Mouse (Mus musculus) frontal cortex, adult 2 months (tissue): ENCODE results near the gene Tmem39b. TPM values are rescaled to one million over a fixed set of nuclear protein-coding genes. Genes with fewer than 3 reads are reported as not detected.

Experiments used
- DNase-seq, 2 experiments: peaks; one replicate each; pipeline ENCODE4 v3.0.0; 2022; ENCODE audit warnings: low spot score in 1 of 2; ENCODE audit errors: extremely low spot score in 1 of 2
- polyA plus RNA-seq: library from polyadenylated mRNA; depleted of rRNA; stranded (reverse); fragments of >200 nt; gene quantifications from 2 replicates; pipeline ENCODE4 v1.2.3, GENCODE M21; 2012

The Tmem39b gene
- polyA plus RNA-seq, 1 experiment = 19.9 TPM

- no peak for DNase-seq
Measured at GRCm38 (mm10) chr4:129684531-129684930, 12.1 kb downstream of the Tmem39b start.

DNA sequence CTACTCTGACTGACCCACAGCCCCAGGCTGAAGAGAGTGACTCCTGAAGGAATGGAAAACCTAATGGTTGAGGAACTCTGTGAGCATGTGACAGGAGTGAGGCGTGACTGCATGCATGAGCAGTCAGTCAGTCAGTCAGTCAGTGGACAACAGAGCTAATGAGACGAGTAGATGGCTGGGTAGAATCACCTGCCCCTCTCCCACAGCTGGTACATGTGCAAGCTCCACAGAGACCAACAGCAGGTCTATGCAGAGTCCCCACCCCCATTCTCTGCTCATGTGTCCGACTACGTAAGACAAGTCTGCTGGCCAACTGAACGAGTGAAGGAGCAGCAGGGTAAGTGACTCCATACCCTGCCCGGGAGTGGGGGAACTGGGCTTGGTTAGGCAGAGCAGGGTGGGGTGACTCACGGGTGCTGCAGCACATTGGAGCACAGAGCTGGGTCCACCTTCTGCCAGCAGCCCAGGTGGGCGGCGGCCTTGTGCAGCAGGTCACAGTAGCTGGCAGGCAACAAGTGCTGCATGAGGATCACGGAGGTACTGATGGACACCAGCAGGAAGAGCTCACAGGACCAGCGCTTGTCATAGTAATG lies 12.6 kb downstream of the Tmem39b start:
- DNase-seq = no peak

GRCm38 (mm10) chr4:129681837-129682236 lies 14.8 kb downstream of the Tmem39b start:
- DNase-seq = no peak

DNA sequence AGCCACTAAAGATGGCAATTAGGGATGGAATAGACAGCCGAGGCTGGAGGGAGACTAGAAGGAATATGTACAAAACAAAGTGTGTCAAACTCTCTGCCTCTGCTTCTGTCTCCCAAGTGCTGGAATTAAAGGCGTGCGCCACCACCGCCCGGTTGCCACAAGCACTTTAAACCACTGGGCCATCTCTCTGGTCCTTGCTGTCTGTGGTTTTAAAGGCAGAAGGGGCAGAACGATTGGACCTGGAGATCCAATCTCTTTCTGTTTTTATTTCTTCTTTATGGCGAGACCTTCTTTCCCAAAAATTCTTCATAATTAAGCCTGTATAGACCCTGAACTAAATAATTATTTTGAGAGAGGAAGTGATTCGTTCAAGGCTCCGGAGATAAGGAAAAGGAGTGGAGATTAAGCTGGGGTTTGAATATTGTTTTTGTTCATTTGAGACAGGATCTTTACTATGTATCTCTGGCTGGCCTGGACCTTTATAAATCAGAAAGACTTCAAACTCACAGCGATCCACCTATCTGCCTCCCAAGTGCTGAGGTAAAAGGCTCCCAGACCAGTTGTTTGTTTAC lies 23.7 kb downstream of the Tmem39b start:
- no peak for DNase-seq

GRCm38 (mm10) chr4:129672083-129672877 lies 24.4 kb downstream of the Tmem39b start, which contains the start of gene Kpna6:
Gene Kpna6 (minus strand): TSS chr4:129672767.
- peak; percentile 84 to 96 for DNase-seq

DNA sequence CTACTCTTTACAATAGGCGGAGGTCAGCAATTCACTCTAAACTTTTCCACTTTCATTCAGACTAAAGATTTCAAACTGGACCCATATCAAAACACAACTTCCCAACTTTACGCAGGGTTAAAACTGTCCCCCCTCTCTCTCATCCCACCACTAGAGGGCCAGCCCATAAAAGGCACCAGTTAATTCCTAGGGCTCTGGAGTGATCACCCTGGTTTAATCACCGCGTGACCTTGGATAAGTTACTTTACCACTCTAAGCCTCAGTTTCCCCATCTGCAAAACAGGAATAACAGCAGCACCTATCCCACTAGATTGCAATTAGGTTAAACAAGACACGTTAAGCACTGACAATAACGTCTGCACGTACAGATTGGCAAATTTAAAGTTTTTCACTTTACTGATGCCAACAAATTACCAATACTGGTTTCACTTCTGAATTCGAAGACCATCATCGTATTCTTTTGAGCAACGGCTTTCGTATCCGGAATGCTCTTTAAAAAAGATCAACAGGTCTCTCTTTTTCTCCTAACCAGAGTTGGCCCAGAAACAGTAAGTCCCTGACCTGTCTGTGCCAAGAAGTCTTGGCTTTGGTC lies 25.1 kb downstream of the Tmem39b start:
- peak in 1 of 2 experiments; percentile 65 for DNase-seq

DNA sequence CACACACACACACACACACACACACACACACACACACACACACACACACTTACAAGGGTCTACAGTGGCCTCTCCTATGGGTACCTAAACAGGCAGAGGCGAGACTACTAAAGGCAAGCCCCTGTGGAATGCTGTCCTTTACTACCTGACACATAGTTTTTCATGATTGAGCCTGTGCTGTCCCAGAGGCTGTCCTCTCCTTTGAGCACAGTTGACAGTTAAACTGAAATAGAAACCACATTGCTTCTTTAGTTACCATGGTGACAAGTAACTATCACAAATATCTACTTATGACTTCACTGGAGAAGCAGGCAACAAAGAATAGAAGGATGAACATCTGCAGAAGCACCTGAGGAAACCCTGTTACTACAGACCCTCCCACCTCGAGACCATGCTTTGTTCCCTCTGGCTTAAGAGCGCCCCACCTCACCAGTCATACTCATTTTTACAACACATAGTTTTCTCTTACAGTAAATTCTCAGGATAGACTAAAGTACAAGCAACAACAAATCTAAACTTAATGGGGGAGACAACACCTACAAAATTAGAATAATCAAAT lies 34.3 kb downstream of the Tmem39b start:
- DNase-seq = no peak

DNA sequence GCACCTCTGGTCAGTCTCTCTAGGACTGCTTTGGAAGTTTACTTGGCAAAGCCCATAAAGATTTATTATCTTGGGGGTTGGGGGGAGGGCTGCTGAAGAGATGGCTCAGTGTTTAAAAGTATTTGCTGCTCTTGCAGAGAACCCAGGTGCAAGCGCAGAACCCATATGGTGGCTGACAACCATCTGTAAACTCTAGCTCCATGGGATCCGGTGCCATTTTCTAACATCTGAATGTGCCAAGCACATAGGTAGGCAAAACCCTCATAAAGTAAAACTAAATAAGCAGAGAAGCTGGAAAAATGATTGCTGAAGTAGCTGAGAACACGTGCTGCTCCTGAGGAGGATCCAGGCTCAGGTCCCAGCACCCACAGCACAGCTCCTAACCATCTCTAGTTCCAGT lies 35.1 kb downstream of the Tmem39b start:
- DNase-seq = no peak

DNA sequence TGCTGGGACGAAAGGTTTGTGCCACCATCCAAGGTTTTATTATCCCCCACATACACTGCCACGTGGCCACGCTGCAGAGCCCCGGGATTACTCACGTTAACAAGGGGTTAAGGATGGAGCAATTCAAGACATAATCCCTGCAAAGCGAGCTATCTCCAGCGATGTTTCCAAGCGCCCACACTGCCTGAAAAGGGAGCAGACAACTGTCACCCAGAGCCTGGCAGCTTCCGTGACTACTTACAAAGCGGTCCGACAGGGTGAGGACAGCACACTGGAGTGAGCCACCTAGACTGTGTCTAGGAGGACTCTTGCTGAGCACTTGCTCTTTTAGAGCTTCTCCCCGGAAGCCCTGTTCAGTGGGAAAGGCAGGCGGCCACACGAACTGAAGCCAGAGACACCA lies 41.9 kb downstream of the Tmem39b start:
- peak in 1 of 2 experiments; percentile 48 for DNase-seq

- DNase-seq = no peak
Measured at GRCm38 (mm10) chr4:129650359-129650758, 46.3 kb downstream of the Tmem39b start.

DNA sequence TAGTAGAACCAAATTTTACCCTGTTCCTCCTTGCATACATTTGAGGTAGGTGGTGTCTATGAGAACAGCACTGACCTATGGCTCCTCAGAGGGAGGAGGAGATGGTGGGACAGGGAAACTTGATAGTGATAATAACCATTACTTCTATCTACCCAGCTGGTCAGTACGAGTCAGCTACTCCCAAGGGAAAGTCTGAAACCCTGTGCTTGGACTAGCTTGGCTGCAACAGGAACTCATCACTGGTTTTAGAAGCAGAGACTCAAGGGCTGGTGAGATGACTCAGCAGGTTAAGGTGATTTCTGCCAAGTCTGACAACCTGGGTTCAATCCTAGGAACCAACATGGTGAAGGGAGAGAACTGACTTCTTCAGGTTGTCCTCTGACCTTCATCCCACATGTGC lies 48.0 kb downstream of the Tmem39b start:
- DNase-seq = no peak

GRCm38 (mm10) chr4:129645204-129645603 lies 51.4 kb downstream of the Tmem39b start:
- DNase-seq = no peak

DNA sequence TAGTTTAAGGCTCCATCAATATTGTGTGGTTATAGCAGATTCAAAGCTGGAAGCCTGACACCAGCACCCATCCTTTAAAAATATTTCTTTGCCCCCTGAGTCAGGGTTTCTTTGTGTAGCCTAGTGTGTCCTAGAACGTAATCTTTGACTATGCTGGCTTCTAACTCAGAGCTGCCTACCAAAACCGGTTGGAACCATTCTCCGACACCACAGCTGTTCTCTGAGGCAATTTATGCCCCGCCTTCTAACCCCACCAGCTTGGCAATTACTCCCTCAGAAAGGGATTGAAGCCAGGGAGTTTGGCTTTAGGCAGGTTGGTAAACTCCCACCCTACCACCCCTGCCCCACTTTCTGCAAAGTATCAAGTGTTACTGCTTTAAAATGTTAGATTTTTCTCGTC lies 54.9 kb downstream of the Tmem39b start:
- DNase-seq = no peak

- DNase-seq = peak; percentile 96 to 98
Measured at GRCm38 (mm10) chr4:129640638-129641467, 55.8 kb downstream of the Tmem39b start, which contains the start of gene Txlna. Gene Txlna (minus strand): TSS chr4:129641065.

- no peak for DNase-seq
Measured at GRCm38 (mm10) chr4:129640101-129640637, 56.5 kb downstream of the Tmem39b start.

- no peak for DNase-seq
Measured at GRCm38 (mm10) chr4:129639221-129639620, 57.4 kb downstream of the Tmem39b start.

GRCm38 (mm10) chr4:129633852-129634251 lies 62.8 kb downstream of the Tmem39b start:
- no peak for DNase-seq

DNA sequence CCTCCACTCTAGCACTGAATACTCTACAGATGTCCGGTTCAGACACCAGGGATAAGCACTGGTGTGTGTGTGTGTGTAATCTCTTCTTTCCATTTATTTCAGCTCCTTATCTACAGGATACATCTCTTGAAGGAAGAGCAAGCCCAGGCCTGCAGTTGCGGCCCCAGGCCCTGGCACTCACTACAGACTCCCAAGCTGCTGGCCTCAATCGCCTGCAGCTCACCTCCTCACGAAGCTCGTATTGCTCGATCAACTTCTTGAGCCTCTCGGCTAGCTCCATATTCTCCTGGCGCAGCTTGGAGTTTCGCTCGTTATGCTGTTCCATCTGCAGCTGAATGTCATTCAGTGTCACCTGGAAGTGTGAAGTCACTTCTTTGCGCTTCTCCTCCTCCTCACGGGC lies 64.8 kb downstream of the Tmem39b start:
- DNase-seq = no peak

GRCm38 (mm10) chr4:129630944-129631343 lies 65.7 kb downstream of the Tmem39b start:
- no peak for DNase-seq
